Mouse (Mus musculus) embryonic facial prominence, embryonic 11.5 days (tissue): ENCODE measurements around the gene Cd164. TPM values are rescaled to one million over a fixed set of nuclear protein-coding genes. Genes with fewer than 3 reads are reported as not detected.

Experiments
- ATAC-seq: fragments of 200-750 bp; cut with Nextera tagmentation; replicated peaks from 2 replicates; pipeline ENCODE4 v1.8.0; 2017; ENCODE audit warnings: low read depth; ENCODE audit not compliant: insufficient number of reproducible peaks, low FRiP score, low TSS enrichment
- DNase-seq: peaks from one replicate; pipeline ENCODE4 v3.0.0-alpha.2; 2015; ENCODE audit warnings: low spot score
- H3K27ac ChIP-seq: fragments of 300-500 bp; sonication (generic); replicated peaks from 2 replicates; pipeline ENCODE4 v1.5.1; 2014; ENCODE audit warnings: mild to moderate bottlenecking, low read depth, low read length, control low read depth
- H3K27me3 ChIP-seq: fragments of 300-500 bp; sonication (generic); 2 replicates; pipeline ENCODE4 v1.6.1; 2014; ENCODE audit warnings: mild to moderate bottlenecking, low read length, moderate library complexity, mixed read lengths; ENCODE audit not compliant: control insufficient read depth, insufficient read depth
- H3K36me3 ChIP-seq: fragments of 300-500 bp; sonication (generic); replicated peaks from 2 replicates; pipeline ENCODE4 v1.6.1; 2014; ENCODE audit warnings: low read depth, mild to moderate bottlenecking, low read length, moderate library complexity, mixed read lengths; ENCODE audit not compliant: control insufficient read depth, insufficient read depth
- H3K4me1 ChIP-seq: fragments of 300-500 bp; sonication (generic); 2 replicates; pipeline ENCODE4 v1.6.1; 2014; ENCODE audit warnings: low read length, mixed read lengths; ENCODE audit not compliant: control insufficient read depth, insufficient read depth
- H3K4me2 ChIP-seq: fragments of 300-500 bp; sonication (generic); 2 replicates; pipeline ENCODE4 v1.6.1; 2014; ENCODE audit warnings: low read depth, mild to moderate bottlenecking, control low read depth, low read length, moderate library complexity
- H3K4me3 ChIP-seq: fragments of 300-500 bp; sonication (generic); 2 replicates; pipeline ENCODE4 v1.5.1; 2014; ENCODE audit warnings: low read depth, low read length, control low read depth
- H3K9ac ChIP-seq: fragments of 300-500 bp; sonication (generic); replicated peaks from 2 replicates; pipeline ENCODE4 v1.6.1; 2014; ENCODE audit warnings: mild to moderate bottlenecking, control low read depth, low read length
- H3K9me3 ChIP-seq: fragments of 300-500 bp; sonication (generic); replicated peaks from 2 replicates; pipeline ENCODE4 v1.6.1; 2016; ENCODE audit warnings: mild to moderate bottlenecking, low read length, inconsistent platforms, mixed read lengths; ENCODE audit not compliant: control insufficient read depth
- whole genome bisulfite sequencing: fragments of 180-500 bp; shearing (Covaris S2); extraction: QIAGEN DNeasy Blood & Tissue Kit; methylation state at CpG from one replicate; pipeline ENCODE4 v1.1.7; 2014; 5-methylcytosine and 5-hydroxymethylcytosine counted together
- polyA plus RNA-seq: library from polyadenylated mRNA; unstranded; fragments of >200 nt; fragmentation: Nextera tagmentation; extraction: Ambion mirVana; gene quantifications from 2 replicates; pipeline ENCODE4 v1.2.1, GENCODE M21; 2014

Gene Cd164
- polyA plus RNA-seq, 1 experiment from 2014 or later = 211 TPM

- Histone ChIP-seq H3K36me3 (no peaks in the 10 kb centered on the region), H3K9me3 (no peaks in the 10 kb centered on the region)
- ATAC-seq = no peak
Observed at GRCm38 (mm10) chr10:41543844-41544243, 24.6 kb downstream of the Cd164 start.

GRCm38 (mm10) chr10:41544481-41545190 lies 25.4 kb downstream of the Cd164 start:
- no peaks in the 10 kb centered on the region for H3K36me3 ChIP-seq
- peak; percentile 18 for DNase-seq
- no peak for ATAC-seq
- 5% methylated on average over 7 of the region's 7 CpGs for WGBS
- no peak overlapping the region for H3K4me3 ChIP-seq
- H3K4me2 ChIP-seq = no peak overlapping the region
- peaks cover 4% of the 10 kb centered on the region for H3K9me3 ChIP-seq
- no peak overlapping the region for H3K9ac ChIP-seq
- H3K4me1 ChIP-seq = no peaks in the 10 kb centered on the region
- H3K27ac ChIP-seq = no peak overlapping the region
- H3K27me3 ChIP-seq = no peaks in the 10 kb centered on the region

More at GRCm38 (mm10) chr10:41543844-41544243, 24.6 kb downstream of the Cd164 start:
- no peak overlapping the region for H3K4me2 ChIP-seq
- H3K9ac ChIP-seq = no peak overlapping the region
- H3K4me3 ChIP-seq = no peak overlapping the region
- H3K27me3 ChIP-seq = no peaks in the 10 kb centered on the region
- H3K4me1 ChIP-seq = no peaks in the 10 kb centered on the region
- 76% methylated on average over 2 of the region's 2 CpGs for WGBS
- no peak overlapping the region for H3K27ac ChIP-seq
- no peak for DNase-seq

GRCm38 (mm10) chr10:41545224-41545755 lies 26.1 kb downstream of the Cd164 start:
- Histone ChIP-seq H3K4me3 (no peak overlapping the region), H3K4me1 (no peaks in the 10 kb centered on the region), H3K9ac (no peak overlapping the region), H3K27ac (no peak overlapping the region), H3K4me2 (no peak overlapping the region), H3K36me3 (no peaks in the 10 kb centered on the region), H3K27me3 (no peaks in the 10 kb centered on the region), H3K9me3 (peaks cover 4% of the 10 kb centered on the region)
- 52% methylated on average over 7 of the region's 7 CpGs for WGBS
- ATAC-seq (no peak), DNase-seq (no peak)

- H3K27ac ChIP-seq = no peak overlapping the region
- H3K36me3 ChIP-seq = no peaks in the 10 kb centered on the region
- peaks cover 4% of the 10 kb centered on the region for H3K9me3 ChIP-seq
- H3K27me3 ChIP-seq = no peaks in the 10 kb centered on the region
- WGBS = 66% methylated on average over 13 of the region's 13 CpGs
- ATAC-seq (no peak), DNase-seq (no peak)
- no peaks in the 10 kb centered on the region for H3K4me1 ChIP-seq
- no peak overlapping the region for H3K4me2 ChIP-seq
- no peak overlapping the region for H3K9ac ChIP-seq
- no peak overlapping the region for H3K4me3 ChIP-seq
Observed at GRCm38 (mm10) chr10:41546396-41547165, 27.4 kb downstream of the Cd164 start.

GRCm38 (mm10) chr10:41550711-41551110 lies 31.5 kb downstream of the Cd164 start:
- Histone ChIP-seq H3K4me2 (no peak overlapping the region), H3K4me3 (no peak overlapping the region), H3K27me3 (no peaks in the 10 kb centered on the region), H3K4me1 (no peaks in the 10 kb centered on the region; the same call in 1 of the 2 replicates), H3K9ac (no peak overlapping the region), H3K36me3 (no peaks in the 10 kb centered on the region), H3K27ac (no peak overlapping the region), H3K9me3 (peaks cover 4% of the 10 kb centered on the region)
- DNase-seq = peak; percentile 9
- no peak for ATAC-seq
- WGBS = 72% methylated on average over 7 of the region's 7 CpGs

- no peak for ATAC-seq
Observed at GRCm38 (mm10) chr10:41552319-41552718, 33.1 kb downstream of the Cd164 start.

GRCm38 (mm10) chr10:41552847-41553589 lies 33.8 kb downstream of the Cd164 start:
- Histone ChIP-seq H3K9ac (0 out of 2 replicates have a peak overlapping the region, but pooled peaks have one; percentile 18), H3K9me3 (peaks cover 4% of the 10 kb centered on the region), H3K4me3 (no peak overlapping the region), H3K27ac (peak overlapping the region; percentile 28), H3K36me3 (no peaks in the 10 kb centered on the region), H3K4me2 (no peak overlapping the region), H3K27me3 (no peaks in the 10 kb centered on the region), H3K4me1 (no peaks in the 10 kb centered on the region; the same call in 1 of the 2 replicates)
- 38% methylated on average over 14 of the region's 14 CpGs for WGBS
- peak; percentile 73 for DNase-seq
- ATAC-seq = peak; percentile 80

More at GRCm38 (mm10) chr10:41552319-41552718, 33.1 kb downstream of the Cd164 start:
- no peak overlapping the region for H3K4me2 ChIP-seq
- H3K9me3 ChIP-seq = peaks cover 4% of the 10 kb centered on the region
- no peaks in the 10 kb centered on the region for H3K27me3 ChIP-seq
- H3K27ac ChIP-seq = no peak overlapping the region
- no peak for DNase-seq
- WGBS = 20% methylated on average over 3 of the region's 3 CpGs
- H3K4me1 ChIP-seq = no peaks in the 10 kb centered on the region; the same call in 1 of the 2 replicates
- H3K36me3 ChIP-seq = no peaks in the 10 kb centered on the region
- no peak overlapping the region for H3K4me3 ChIP-seq
- H3K9ac ChIP-seq = no peak overlapping the region
